ENCODE assay signal across 12 mouse cellular contexts in genomic region chr5:4486391-4487132, GRCm38 (mm10).
DNase-seq lines count a peak whose midpoint lies in the region; ATAC-seq and TF ChIP-seq lines count a peak whose summit lies in the region.
"Had no signal": no experiment of that assay in that cellular context is flagged by ENCODE, and none has a peak within 500 bp of the region (broad histone marks: within the 10 kb centered on the region; RNA-seq: fewer than 3 reads in every experiment).

No protein-coding gene starts in this region.

- intact Hi-C loops in gastrocnemius, postnatal 14 days (cut with DNase I; ENCODE audit: low total_unique reads), result no loop called here

- 48% methylated on average over 4 of the region's 4 CpGs for WGBS in cerebellum, adult 2 months
- WGBS in neural tube, embryonic 12.5 days, result 89% methylated on average over 4 of the region's 4 CpGs
- WGBS in limb, embryonic 12.5 days, result 79% methylated on average over 4 of the region's 4 CpGs
- 83% methylated on average over 4 of the region's 4 CpGs for WGBS in neural tube, embryonic 15.5 days

- H3K27ac ChIP-seq in cerebellum, adult 2 months (ENCODE audit: insufficient read depth, low read length), result peak overlapping the region; percentile 72
- no peak overlapping the region for H3K27ac ChIP-seq in neural tube, embryonic 12.5 days
- peak overlapping the region; percentile 91 for H3K27ac ChIP-seq in limb, embryonic 12.5 days
- H3K27ac ChIP-seq in neural tube, embryonic 15.5 days (replicated peaks), result peak overlapping the region; percentile 56
- H3K27ac ChIP-seq: liver, embryonic 12.5 days; stomach, embryonic 15.5 days had no signal

- no peak for TF ChIP-seq POLR2A in cerebellum, adult 2 months (IDR thresholded peaks at IDR 0.05; ENCODE audit: borderline replicate concordance, insufficient read depth, low read length)

- H3K36me3 ChIP-seq in neural tube, embryonic 12.5 days, result no peaks in the 10 kb centered on the region
- no peaks in the 10 kb centered on the region for H3K36me3 ChIP-seq in limb, embryonic 12.5 days
- H3K36me3 ChIP-seq in neural tube, embryonic 15.5 days, result no peaks in the 10 kb centered on the region
- H3K36me3 ChIP-seq: G1E; liver, embryonic 12.5 days; stomach, embryonic 15.5 days had no signal

- TF ChIP-seq CTCF in cerebellum, adult 2 months (IDR thresholded peaks at IDR 0.05; ENCODE audit: borderline replicate concordance, insufficient read depth, low read depth, low read length), result no peak

- ATAC-seq in neural tube, embryonic 12.5 days (ENCODE audit: low FRiP score, low read depth), result peak; percentile 30
- ATAC-seq in limb, embryonic 12.5 days (ENCODE audit: insufficient number of reproducible peaks, insufficient read depth, low FRiP score, low TSS enrichment, low read depth), result peak; percentile 52; the same call in 1 of the 2 replicates
- peak; percentile 42 for ATAC-seq in neural tube, embryonic 15.5 days (ENCODE audit: low FRiP score)
- ATAC-seq: liver, embryonic 12.5 days had no signal

- no peak overlapping the region for H3K4me2 ChIP-seq in neural tube, embryonic 12.5 days (replicated peaks)
- peak overlapping the region; percentile 23; the same call in 1 of the 2 replicates for H3K4me2 ChIP-seq in limb, embryonic 12.5 days
- no peak overlapping the region for H3K4me2 ChIP-seq in neural tube, embryonic 15.5 days
- H3K4me2 ChIP-seq: liver, embryonic 12.5 days; stomach, embryonic 15.5 days had no signal

- no peak overlapping the region for H3K4me3 ChIP-seq in cerebellum, adult 2 months (replicated peaks; ENCODE audit: insufficient read depth, low read depth, low read length)
- no peak overlapping the region for H3K4me3 ChIP-seq in neural tube, embryonic 12.5 days
- no peak overlapping the region for H3K4me3 ChIP-seq in limb, embryonic 12.5 days (replicated peaks)
- H3K4me3 ChIP-seq in neural tube, embryonic 15.5 days (replicated peaks), result no peak overlapping the region
- H3K4me3 ChIP-seq: liver, embryonic 12.5 days; stomach, embryonic 15.5 days had no signal

- DNase-seq in cerebellum, adult 2 months, result no peak
- no peak for DNase-seq in cerebellum, postnatal 4 days (ENCODE audit: low spot score in 2 of 2)
- DNase-seq in neural tube, embryonic 10.5 days (ENCODE audit: extremely low spot score, low spot score), result no peak
- no peak for DNase-seq in T-cell, adult 2 months (ENCODE audit: low spot score)
- DNase-seq in gastrocnemius, postnatal 14 days, result no peak
- DNase-seq: thymus, postnatal 4 days had no signal

- no peaks in the 10 kb centered on the region for H3K27me3 ChIP-seq in cerebellum, adult 2 months (ENCODE audit: control insufficient read depth, insufficient read depth, low read length)
- H3K27me3 ChIP-seq in neural tube, embryonic 12.5 days (replicated peaks), result no peaks in the 10 kb centered on the region
- H3K27me3 ChIP-seq in limb, embryonic 12.5 days, result no peaks in the 10 kb centered on the region
- H3K27me3 ChIP-seq in neural tube, embryonic 15.5 days (replicated peaks), result no peaks in the 10 kb centered on the region
- H3K27me3 ChIP-seq: liver, embryonic 12.5 days; stomach, embryonic 15.5 days had no signal

- no peak overlapping the region for H3K9ac ChIP-seq in neural tube, embryonic 12.5 days
- H3K9ac ChIP-seq in limb, embryonic 12.5 days (replicated peaks), result no peak overlapping the region
- H3K9ac ChIP-seq in neural tube, embryonic 15.5 days (replicated peaks), result no peak overlapping the region
- H3K9ac ChIP-seq: liver, embryonic 12.5 days; stomach, embryonic 15.5 days had no signal

- no peaks in the 10 kb centered on the region for H3K9me3 ChIP-seq in neural tube, embryonic 12.5 days
- H3K9me3 ChIP-seq in limb, embryonic 12.5 days, result no peaks in the 10 kb centered on the region
- no peaks in the 10 kb centered on the region for H3K9me3 ChIP-seq in neural tube, embryonic 15.5 days (replicated peaks)
- H3K9me3 ChIP-seq: G1E; liver, embryonic 12.5 days; stomach, embryonic 15.5 days had no signal

- H3K4me1 ChIP-seq in cerebellum, adult 2 months (ENCODE audit: control insufficient read depth, insufficient read depth, low read length), result peaks cover 13% of the 10 kb centered on the region
- peaks cover 10% of the 10 kb centered on the region for H3K4me1 ChIP-seq in neural tube, embryonic 12.5 days
- peaks cover 31% of the 10 kb centered on the region for H3K4me1 ChIP-seq in limb, embryonic 12.5 days (replicated peaks)
- H3K4me1 ChIP-seq in neural tube, embryonic 15.5 days, result peaks cover 25% of the 10 kb centered on the region
- H3K4me1 ChIP-seq: liver, embryonic 12.5 days had no signal
